Mouse (Mus musculus) midbrain, embryonic 10.5 days (tissue): ENCODE measurements around the gene Dnah6. TPM values are rescaled to one million over a fixed set of nuclear protein-coding genes. Genes with fewer than 3 reads are reported as not detected.

ENCODE experiments used
- DNase-seq: peaks from one replicate; pipeline ENCODE4 v3.0.0-alpha.2; 2017; ENCODE audit warnings: low spot score
- H3K27ac ChIP-seq: fragments of 300-500 bp; sonication (generic); replicated peaks from 2 replicates; pipeline ENCODE4 v1.5.1; 2016; ENCODE audit warnings: mild to moderate bottlenecking
- H3K27me3 ChIP-seq: fragments of 300-500 bp; sonication (generic); 2 replicates; pipeline ENCODE4 v1.6.1; 2016; ENCODE audit warnings: low read depth, mild to moderate bottlenecking; ENCODE audit not compliant: poor library complexity, severe bottlenecking
- H3K36me3 ChIP-seq: fragments of 300-500 bp; sonication (generic); 2 replicates; pipeline ENCODE4 v1.6.1; 2016; ENCODE audit warnings: mild to moderate bottlenecking, moderate library complexity
- H3K4me1 ChIP-seq: fragments of 300-500 bp; sonication (generic); 2 replicates; pipeline ENCODE4 v1.6.1; 2016
- H3K4me3 ChIP-seq: fragments of 300-500 bp; sonication (generic); 2 replicates; pipeline ENCODE4 v1.5.1; 2016; ENCODE audit warnings: mild to moderate bottlenecking, moderate library complexity
- H3K9me3 ChIP-seq: fragments of 300-500 bp; sonication (generic); replicated peaks from 2 replicates; pipeline ENCODE4 v1.6.1; 2016; ENCODE audit warnings: mild to moderate bottlenecking
- WGBS: fragments of 180-500 bp; shearing (Covaris S2); methylation state at CpG from one replicate; pipeline ENCODE4 v1.1.7; 2016; 5-methylcytosine and 5-hydroxymethylcytosine counted together
- polyA plus RNA-seq: library from polyadenylated mRNA; unstranded; fragments of >200 nt; fragmentation: Nextera tagmentation; extraction: Ambion mirVana; gene quantifications from 2 replicates; pipeline ENCODE4 v1.2.1, GENCODE M21; 2016

Gene Dnah6
- polyA plus RNA-seq, 1 experiment from 2014 or later, result 0.05 TPM

DNA sequence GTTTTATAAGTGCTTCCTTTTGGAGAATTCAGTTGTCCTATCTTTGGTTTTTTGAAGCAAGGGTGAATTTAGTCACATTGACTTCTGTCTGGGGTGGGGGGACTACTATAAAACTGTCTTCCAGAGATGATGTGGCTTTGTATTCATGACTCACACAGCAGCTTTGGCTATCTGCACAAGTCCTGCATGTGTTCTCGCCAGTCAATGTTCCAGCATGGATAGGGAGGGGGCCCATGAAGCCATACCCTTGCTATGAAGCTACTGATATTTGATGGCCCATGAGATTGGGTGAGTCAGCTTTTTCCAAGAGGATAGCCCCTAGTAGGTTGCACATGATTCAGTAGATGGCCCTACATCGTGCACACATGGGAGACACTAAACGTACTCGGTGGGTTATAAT, 128.3 kb downstream of the Dnah6 start:
- 93% methylated on average over 4 of the region's 4 CpGs for WGBS
- H3K27ac ChIP-seq, result no peak overlapping the region
- H3K4me3 ChIP-seq, result no peak overlapping the region
- H3K36me3 ChIP-seq, result no peaks in the 10 kb centered on the region
- H3K4me1 ChIP-seq, result no peaks in the 10 kb centered on the region
- DNase-seq, result no peak
- no peaks in the 10 kb centered on the region for H3K27me3 ChIP-seq
- H3K9me3 ChIP-seq, result no peaks in the 10 kb centered on the region

GRCm38 (mm10) chr6:73090836-73091235, 130.6 kb downstream of the Dnah6 start:
- H3K27ac ChIP-seq, result no peak overlapping the region
- WGBS, result 82% methylated on average over 8 of the region's 8 CpGs
- peak; percentile 4 for DNase-seq

GRCm38 (mm10) chr6:73082571-73082970, 138.9 kb downstream of the Dnah6 start:
- no peaks in the 10 kb centered on the region for H3K27me3 ChIP-seq
- H3K9me3 ChIP-seq, result peaks cover 12% of the 10 kb centered on the region; the same call in 1 of the 2 replicates
- DNase-seq, result no peak
- WGBS, result 92% methylated on average over 9 of the region's 9 CpGs
- H3K36me3 ChIP-seq, result no peaks in the 10 kb centered on the region
- H3K4me3 ChIP-seq, result no peak overlapping the region
- H3K27ac ChIP-seq, result no peak overlapping the region
- no peaks in the 10 kb centered on the region for H3K4me1 ChIP-seq

More at GRCm38 (mm10) chr6:73090836-73091235, 130.6 kb downstream of the Dnah6 start:
- Histone ChIP-seq H3K4me1 (no peaks in the 10 kb centered on the region), H3K36me3 (no peaks in the 10 kb centered on the region), H3K27me3 (no peaks in the 10 kb centered on the region), H3K9me3 (no peaks in the 10 kb centered on the region), H3K4me3 (no peak overlapping the region)

- Histone ChIP-seq H3K36me3 (no peaks in the 10 kb centered on the region), H3K4me1 (no peaks in the 10 kb centered on the region), H3K27me3 (no peaks in the 10 kb centered on the region), H3K27ac (no peak overlapping the region), H3K9me3 (0 out of 2 replicates have a peak, but pooled peaks cover 4% of the 10 kb centered on the region), H3K4me3 (no peak overlapping the region)
- WGBS, result 71% methylated on average over 3 of the region's 3 CpGs
- DNase-seq, result no peak
Observed at GRCm38 (mm10) chr6:73072093-73072786, 149.2 kb downstream of the Dnah6 start.

GRCm38 (mm10) chr6:73071214-73071613, 150.2 kb downstream of the Dnah6 start:
- DNase-seq, result no peak
- H3K4me1 ChIP-seq, result no peaks in the 10 kb centered on the region
- H3K27me3 ChIP-seq, result no peaks in the 10 kb centered on the region
- no peaks in the 10 kb centered on the region for H3K36me3 ChIP-seq
- WGBS, result 83% methylated on average over 3 of the region's 3 CpGs
- H3K4me3 ChIP-seq, result no peak overlapping the region
- H3K27ac ChIP-seq, result no peak overlapping the region
- no peaks in the 10 kb centered on the region for H3K9me3 ChIP-seq

DNA sequence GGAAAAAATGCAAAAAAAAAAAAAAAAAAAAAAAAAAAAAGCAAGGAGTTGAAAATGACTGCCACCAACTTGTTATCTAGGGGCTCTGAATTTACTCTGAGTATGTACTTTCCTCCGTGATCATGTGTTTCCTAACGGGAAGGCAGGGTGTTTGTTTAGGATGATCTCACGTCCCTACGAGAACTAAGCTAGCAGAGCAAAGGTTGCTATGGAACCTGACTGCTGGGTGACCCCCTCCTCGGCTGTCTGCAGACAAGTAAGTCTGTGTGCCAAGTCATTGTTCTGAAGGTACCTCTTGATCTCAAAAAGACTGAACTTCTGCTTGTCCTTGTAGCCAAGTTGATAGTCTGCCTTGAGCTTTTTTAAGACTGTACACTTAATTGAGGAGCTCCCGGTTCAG, 150.8 kb downstream of the Dnah6 start:
- Histone ChIP-seq H3K36me3 (no peaks in the 10 kb centered on the region), H3K4me1 (no peaks in the 10 kb centered on the region), H3K4me3 (no peak overlapping the region), H3K9me3 (no peaks in the 10 kb centered on the region), H3K27ac (no peak overlapping the region), H3K27me3 (no peaks in the 10 kb centered on the region)
- 79% methylated on average over 6 of the region's 6 CpGs for WGBS
- no peak for DNase-seq

DNA sequence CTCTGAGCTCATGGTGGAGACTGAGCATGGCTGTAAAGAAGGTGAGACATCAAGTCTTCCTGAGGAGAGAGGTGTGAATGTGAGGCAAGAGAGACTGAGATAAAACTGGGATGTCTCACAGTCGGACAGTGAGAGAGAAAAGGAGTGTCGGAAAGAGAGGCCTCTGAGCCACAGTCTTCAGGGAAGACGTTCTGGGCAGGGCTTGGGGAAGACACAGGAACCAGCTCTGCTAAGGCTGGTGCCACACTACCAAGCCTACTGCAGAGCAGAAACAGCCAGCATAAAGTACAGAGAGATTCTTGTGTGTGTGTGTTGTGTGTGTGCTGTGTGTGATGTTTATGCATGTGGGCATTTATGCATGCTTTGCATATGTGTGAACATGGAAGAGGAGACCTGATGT, 156.9 kb downstream of the Dnah6 start:
- Histone ChIP-seq H3K27ac (no peak overlapping the region), H3K36me3 (no peaks in the 10 kb centered on the region), H3K4me3 (no peak overlapping the region), H3K4me1 (no peaks in the 10 kb centered on the region), H3K9me3 (no peaks in the 10 kb centered on the region), H3K27me3 (no peaks in the 10 kb centered on the region)
- DNase-seq, result no peak
- WGBS, result 73% methylated on average over 3 of the region's 3 CpGs

- no peaks in the 10 kb centered on the region for H3K4me1 ChIP-seq
- H3K4me3 ChIP-seq, result no peak overlapping the region
- no peak overlapping the region for H3K27ac ChIP-seq
- H3K27me3 ChIP-seq, result no peaks in the 10 kb centered on the region
- peaks cover 16% of the 10 kb centered on the region; the same call in 1 of the 2 replicates for H3K9me3 ChIP-seq
- H3K36me3 ChIP-seq, result no peaks in the 10 kb centered on the region
- DNase-seq, result no peak
- 92% methylated on average over 7 of the region's 7 CpGs for WGBS
Observed at GRCm38 (mm10) chr6:73059596-73060121, 161.8 kb downstream of the Dnah6 start.

GRCm38 (mm10) chr6:73059162-73059561, 162.3 kb downstream of the Dnah6 start:
- H3K4me3 ChIP-seq, result no peak overlapping the region
- H3K27ac ChIP-seq, result no peak overlapping the region
- H3K27me3 ChIP-seq, result no peaks in the 10 kb centered on the region
- no peaks in the 10 kb centered on the region for H3K36me3 ChIP-seq
- 95% methylated on average over 4 of the region's 4 CpGs for WGBS
- DNase-seq, result no peak
- H3K4me1 ChIP-seq, result no peaks in the 10 kb centered on the region
- H3K9me3 ChIP-seq, result peaks cover 16% of the 10 kb centered on the region; the same call in 1 of the 2 replicates

- no peak overlapping the region for H3K27ac ChIP-seq
- no peaks in the 10 kb centered on the region for H3K4me1 ChIP-seq
- WGBS, result 94% methylated on average over 6 of the region's 6 CpGs
- no peaks in the 10 kb centered on the region for H3K36me3 ChIP-seq
- no peaks in the 10 kb centered on the region for H3K27me3 ChIP-seq
- H3K4me3 ChIP-seq, result no peak overlapping the region
- peaks cover 16% of the 10 kb centered on the region; the same call in 1 of the 2 replicates for H3K9me3 ChIP-seq
- no peak for DNase-seq
Observed at GRCm38 (mm10) chr6:73055347-73055746, 166.1 kb downstream of the Dnah6 start.

- Histone ChIP-seq H3K27ac (no peak overlapping the region), H3K4me3 (no peak overlapping the region), H3K27me3 (no peaks in the 10 kb centered on the region), H3K9me3 (peaks cover 16% of the 10 kb centered on the region; the same call in 1 of the 2 replicates), H3K36me3 (no peaks in the 10 kb centered on the region), H3K4me1 (no peaks in the 10 kb centered on the region)
- DNase-seq, result no peak
- WGBS, result 95% methylated on average over 6 of the region's 6 CpGs
Observed at GRCm38 (mm10) chr6:73054807-73055206, 166.6 kb downstream of the Dnah6 start.

GRCm38 (mm10) chr6:73053526-73053925, 167.9 kb downstream of the Dnah6 start:
- WGBS, result 93% methylated on average over 9 of the region's 9 CpGs
- DNase-seq, result no peak
- Histone ChIP-seq H3K27ac (no peak overlapping the region), H3K4me1 (no peaks in the 10 kb centered on the region), H3K36me3 (no peaks in the 10 kb centered on the region), H3K9me3 (peaks cover 16% of the 10 kb centered on the region; the same call in 1 of the 2 replicates), H3K4me3 (no peak overlapping the region), H3K27me3 (no peaks in the 10 kb centered on the region)

DNA sequence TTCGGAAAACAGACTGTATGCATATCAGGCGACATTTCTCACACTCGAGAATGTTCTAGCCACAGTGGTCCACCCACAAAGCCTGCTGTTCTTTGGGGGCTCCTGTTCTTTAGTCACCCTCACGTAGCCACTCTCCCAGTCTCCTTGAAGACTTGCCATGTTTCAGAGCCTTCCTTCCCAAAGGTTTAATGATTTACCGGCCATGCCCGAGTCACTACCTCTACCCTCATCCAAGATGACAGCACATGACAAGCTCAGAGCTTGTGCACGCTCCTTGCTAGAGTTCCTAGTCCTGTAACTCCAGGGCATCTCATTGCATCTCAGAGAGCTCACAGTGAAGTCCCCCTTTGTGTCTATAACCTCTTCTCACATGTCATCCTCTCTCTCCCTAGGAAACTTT, 174.2 kb downstream of the Dnah6 start:
- no peak for DNase-seq
- Histone ChIP-seq H3K4me3 (no peak overlapping the region), H3K36me3 (no peaks in the 10 kb centered on the region), H3K4me1 (no peaks in the 10 kb centered on the region), H3K27ac (no peak overlapping the region), H3K9me3 (no peaks in the 10 kb centered on the region), H3K27me3 (no peaks in the 10 kb centered on the region)
- WGBS, result 91% methylated on average over 7 of the region's 7 CpGs
